Mouse (Mus musculus) embryonic facial prominence, embryonic 15.5 days (tissue): ENCODE measurements around the gene Dmkn. TPM values are rescaled to one million over a fixed set of nuclear protein-coding genes. Genes with fewer than 3 reads are reported as not detected.
"Not testable (repeated sequence)": the region's sequence is repeated elsewhere in the genome, so short reads cannot be mapped to it uniquely, and the experiment has no call there.

Source experiments
- ATAC-seq: fragments of 200-750 bp; cut with Nextera tagmentation; 2 replicates; pipeline ENCODE4 v1.8.0; 2017; ENCODE audit warnings: low read depth, moderate TSS enrichment; ENCODE audit not compliant: insufficient number of reproducible peaks, low FRiP score, low TSS enrichment
- H3K27ac ChIP-seq: fragments of 300-500 bp; sonication (generic); replicated peaks from 2 replicates; pipeline ENCODE4 v1.5.1; 2015; ENCODE audit warnings: mild to moderate bottlenecking, inconsistent platforms
- H3K27me3 ChIP-seq: fragments of 300-500 bp; sonication (generic); 2 replicates; pipeline ENCODE4 v1.6.1; 2015; ENCODE audit warnings: inconsistent platforms
- H3K36me3 ChIP-seq: fragments of 300-500 bp; sonication (generic); 2 replicates; pipeline ENCODE4 v1.6.1; 2015; ENCODE audit warnings: mild to moderate bottlenecking, inconsistent platforms
- H3K4me1 ChIP-seq: fragments of 300-500 bp; sonication (generic); 2 replicates; pipeline ENCODE4 v1.6.1; 2015; ENCODE audit warnings: inconsistent platforms
- H3K4me2 ChIP-seq: fragments of 300-500 bp; sonication (generic); replicated peaks from 2 replicates; pipeline ENCODE4 v1.6.1; 2015; ENCODE audit warnings: mild to moderate bottlenecking, inconsistent platforms
- H3K4me3 ChIP-seq: fragments of 300-500 bp; sonication (generic); replicated peaks from 2 replicates; pipeline ENCODE4 v1.5.1; 2015; ENCODE audit warnings: mild to moderate bottlenecking, inconsistent platforms
- H3K9ac ChIP-seq: fragments of 300-500 bp; sonication (generic); 2 replicates; pipeline ENCODE4 v1.6.1; 2015; ENCODE audit warnings: inconsistent platforms
- H3K9me3 ChIP-seq: fragments of 300-500 bp; sonication (generic); replicated peaks from 2 replicates; pipeline ENCODE4 v1.6.1; 2016; ENCODE audit warnings: inconsistent platforms
- WGBS: fragments of 180-500 bp; shearing (Covaris S2); methylation state at CpG from one replicate; pipeline ENCODE4 v1.1.7; 2015; 5-methylcytosine and 5-hydroxymethylcytosine counted together
- polyA plus RNA-seq: library from polyadenylated mRNA; unstranded; fragments of >200 nt; fragmentation: Nextera tagmentation; extraction: Ambion mirVana; gene quantifications from 2 replicates; pipeline ENCODE4 v1.2.1, GENCODE M21; 2015

Gene Dmkn
- polyA plus RNA-seq, 1 experiment from 2014 or later: 576 TPM

GRCm38 (mm10) chr7:30820854-30821445, 57.4 kb downstream of the Dmkn start:
- no peaks in the 10 kb centered on the region for H3K4me1 ChIP-seq
- H3K36me3 ChIP-seq: no peaks in the 10 kb centered on the region
- H3K4me2 ChIP-seq: no peak overlapping the region
- no peak overlapping the region for H3K4me3 ChIP-seq
- no peak for ATAC-seq
- no peak overlapping the region for H3K9ac ChIP-seq
- no peaks in the 10 kb centered on the region for H3K9me3 ChIP-seq
- H3K27me3 ChIP-seq: no peaks in the 10 kb centered on the region
- H3K27ac ChIP-seq: no peak overlapping the region
- 43% methylated on average over 7 of the region's 7 CpGs for WGBS

GRCm38 (mm10) chr7:30821532-30821931, 58.0 kb downstream of the Dmkn start:
- Histone ChIP-seq H3K9ac (no peak overlapping the region), H3K27me3 (no peaks in the 10 kb centered on the region), H3K4me1 (no peaks in the 10 kb centered on the region), H3K4me3 (no peak overlapping the region), H3K4me2 (no peak overlapping the region), H3K27ac (no peak overlapping the region), H3K9me3 (no peaks in the 10 kb centered on the region), H3K36me3 (no peaks in the 10 kb centered on the region)
- ATAC-seq: no peak
- WGBS: 60% methylated on average over 5 of the region's 5 CpGs

DNA sequence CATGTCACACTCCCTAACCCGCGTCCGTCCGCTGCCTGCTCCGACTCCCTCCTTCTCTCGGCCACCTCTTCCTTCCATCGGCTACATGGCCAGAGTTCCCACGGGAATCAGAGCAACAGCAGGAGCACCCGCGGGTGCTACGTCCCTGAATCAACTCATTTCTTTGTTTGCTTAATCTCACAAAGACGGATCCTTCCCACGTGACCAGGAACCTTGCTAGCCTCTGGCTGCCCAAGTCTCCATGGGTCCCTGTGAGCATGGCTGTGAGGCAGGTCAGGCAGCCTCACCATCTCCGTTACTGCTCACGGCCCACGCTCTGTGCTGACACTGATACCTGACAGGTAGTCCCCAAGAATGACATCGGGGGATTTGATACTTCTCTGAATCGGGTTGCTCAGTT, 60.1 kb downstream of the Dmkn start, which contains the start of gene Ffar2:
Gene Ffar2 (minus strand): TSS at position 101 of the 400 bp plus-strand sequence.
- Histone ChIP-seq H3K4me1 (no peaks in the 10 kb centered on the region), H3K4me2 (no peak within 1 kb of the TSS), H3K27me3 (no peaks in the 10 kb centered on the region), H3K27ac (no peak within 1 kb of the TSS), H3K9ac (no peak within 1 kb of the TSS), H3K4me3 (no peak within 1 kb of the TSS), H3K36me3 (no peaks in the 10 kb centered on the region), H3K9me3 (no peaks in the 10 kb centered on the region)
- no peak for ATAC-seq
- WGBS: 88% methylated on average over 18 of the region's 18 CpGs

GRCm38 (mm10) chr7:30824306-30824705, 60.8 kb downstream of the Dmkn start:
- H3K4me2 ChIP-seq: no peak overlapping the region
- H3K4me3 ChIP-seq: no peak overlapping the region
- no peaks in the 10 kb centered on the region for H3K27me3 ChIP-seq
- WGBS: 88% methylated on average over 3 of the region's 3 CpGs
- no peaks in the 10 kb centered on the region for H3K9me3 ChIP-seq
- H3K4me1 ChIP-seq: no peaks in the 10 kb centered on the region
- H3K9ac ChIP-seq: no peak overlapping the region
- H3K36me3 ChIP-seq: no peaks in the 10 kb centered on the region
- H3K27ac ChIP-seq: no peak overlapping the region
- ATAC-seq: no peak

DNA sequence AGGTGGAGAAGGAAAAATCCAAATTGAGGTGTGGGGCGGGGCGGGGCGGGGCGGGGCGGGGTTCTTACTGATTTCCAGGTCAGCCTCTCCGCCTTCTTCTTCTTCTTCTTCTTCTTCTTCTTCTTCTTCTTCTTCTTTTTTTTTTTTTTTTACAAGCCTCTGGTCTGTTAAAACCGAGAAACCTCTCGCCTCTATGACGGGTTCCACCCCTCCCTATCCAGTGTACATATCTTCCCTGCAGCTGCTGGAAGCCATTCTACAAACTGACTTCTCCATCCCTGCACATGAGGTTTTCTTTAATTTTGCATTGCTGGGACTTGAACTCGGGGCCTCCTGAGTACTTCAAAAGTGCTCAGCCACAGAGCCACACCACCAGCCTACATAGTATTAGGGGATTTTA, 63.1 kb downstream of the Dmkn start:
- Histone ChIP-seq H3K4me3 (no peak overlapping the region), H3K27me3 (no peaks in the 10 kb centered on the region), H3K4me1 (no peaks in the 10 kb centered on the region), H3K27ac (no peak overlapping the region), H3K36me3 (no peaks in the 10 kb centered on the region), H3K9ac (no peak overlapping the region), H3K4me2 (no peak overlapping the region), H3K9me3 (no peaks in the 10 kb centered on the region)
- 87% methylated on average over 10 of the region's 10 CpGs for WGBS
- no peak for ATAC-seq

- not testable (repeated sequence) for H3K9ac ChIP-seq, H3K27ac ChIP-seq, H3K27me3 ChIP-seq, H3K4me3 ChIP-seq, H3K4me1 ChIP-seq, ATAC-seq, H3K36me3 ChIP-seq, H3K9me3 ChIP-seq, H3K4me2 ChIP-seq
Observed at GRCm38 (mm10) chr7:30828871-30829270, 65.3 kb downstream of the Dmkn start.

- no peak overlapping the region for H3K4me2 ChIP-seq
- H3K27ac ChIP-seq: no peak overlapping the region
- no peak overlapping the region for H3K4me3 ChIP-seq
- no peaks in the 10 kb centered on the region for H3K9me3 ChIP-seq
- H3K36me3 ChIP-seq: no peaks in the 10 kb centered on the region
- ATAC-seq: no peak
- no peaks in the 10 kb centered on the region for H3K27me3 ChIP-seq
- WGBS: 64% methylated on average over 3 of the region's 3 CpGs
- no peak overlapping the region for H3K9ac ChIP-seq
- no peaks in the 10 kb centered on the region for H3K4me1 ChIP-seq
Observed at GRCm38 (mm10) chr7:30829428-30829827, 65.9 kb downstream of the Dmkn start.

Other genes starting within 250 kb of the Dmkn start
- gene Arhgap33, start 228.7 kb upstream of the Dmkn start, polyA plus RNA-seq: 12.2 and 16.2 TPM in 2 replicates
- gene Hspb6, start 211.6 kb upstream of the Dmkn start, polyA plus RNA-seq: 19.9 and 22.2 TPM in 2 replicates
- 11.6 and 17.6 TPM in 2 replicates for gene Proser3, start 211.5 kb upstream of the Dmkn start, polyA plus RNA-seq
- gene Lin37, start 203.9 kb upstream of the Dmkn start, polyA plus RNA-seq: 45.6 and 46.8 TPM in 2 replicates
- gene U2af1l4, start 200.5 kb upstream of the Dmkn start, polyA plus RNA-seq: 83.7 and 86.6 TPM in 2 replicates
- 11.0 and 15.0 TPM in 2 replicates for gene Gm49396, start 200.4 kb upstream of the Dmkn start, polyA plus RNA-seq
- gene Psenen, start 200.1 kb upstream of the Dmkn start, polyA plus RNA-seq: 136 and 140 TPM in 2 replicates
- gene Igflr1, start 198.3 kb upstream of the Dmkn start, polyA plus RNA-seq: 5.3 and 6.1 TPM in 2 replicates
- gene Kmt2b, start 175.0 kb upstream of the Dmkn start, polyA plus RNA-seq: 10.8 and 11.6 TPM in 2 replicates
- 1.5 and 1.8 TPM in 2 replicates for gene Zbtb32, start 164.8 kb upstream of the Dmkn start, polyA plus RNA-seq
- 0.54 and 0.75 TPM in 2 replicates for gene Upk1a, start 150.9 kb upstream of the Dmkn start, polyA plus RNA-seq
- gene Cox6b1, start 137.6 kb upstream of the Dmkn start, polyA plus RNA-seq: 848 and 867 TPM in 2 replicates
- gene Etv2, start 127.9 kb upstream of the Dmkn start, polyA plus RNA-seq: not detected in 2 replicates
- 126 and 129 TPM in 2 replicates for gene Rbm42, start 113.4 kb upstream of the Dmkn start, polyA plus RNA-seq
- 37.8 and 41.2 TPM in 2 replicates for gene Haus5, start 98.8 kb upstream of the Dmkn start, polyA plus RNA-seq
- not detected in 2 replicates for gene Pmis2, start 92.2 kb upstream of the Dmkn start, polyA plus RNA-seq
- 0.41 and 0.64 TPM in 2 replicates for gene 2200002J24Rik, start 64.8 kb upstream of the Dmkn start, polyA plus RNA-seq
- 0.29 and 0.63 TPM in 2 replicates for gene Atp4a, start 51.5 kb upstream of the Dmkn start, polyA plus RNA-seq
- 191 and 200 TPM in 2 replicates for gene Tmem147, start 34.2 kb upstream of the Dmkn start, polyA plus RNA-seq
- 0.48 and 1.0 TPM in 2 replicates for gene Gapdhs, start 20.1 kb upstream of the Dmkn start, polyA plus RNA-seq
- gene Sbsn, start 12.3 kb upstream of the Dmkn start, polyA plus RNA-seq: 163 and 182 TPM in 2 replicates
- gene Krtdap, start 24.1 kb downstream of the Dmkn start, polyA plus RNA-seq: 1,669 and 1,901 TPM in 2 replicates
- gene Ffar2, start 60.0 kb downstream of the Dmkn start, polyA plus RNA-seq: 0.14 TPM in 1 of 2 replicates, not detected in the other
- gene Ffar3, start 92.4 kb downstream of the Dmkn start, polyA plus RNA-seq: not detected in 2 replicates
- gene Ffar1, start 97.8 kb downstream of the Dmkn start, polyA plus RNA-seq: not detected in 2 replicates
- 0.11 and 0.20 TPM in 2 replicates for gene Cd22, start 116.6 kb downstream of the Dmkn start, polyA plus RNA-seq
- gene Mag, start 151.1 kb downstream of the Dmkn start, polyA plus RNA-seq: 1.00 and 1.4 TPM in 2 replicates
- 0.93 TPM in 1 of 2 replicates, not detected in the other for gene Hamp2, start 160.9 kb downstream of the Dmkn start, polyA plus RNA-seq
- gene Hamp, start 180.3 kb downstream of the Dmkn start, polyA plus RNA-seq: not detected in 2 replicates
- gene Usf2, start 193.0 kb downstream of the Dmkn start, polyA plus RNA-seq: 23.3 and 25.0 TPM in 2 replicates
- gene Lsr, start 209.7 kb downstream of the Dmkn start, polyA plus RNA-seq: 40.8 and 47.2 TPM in 2 replicates
- 3.3 and 4.8 TPM in 2 replicates for gene Fam187b, start 210.0 kb downstream of the Dmkn start, polyA plus RNA-seq